Mouse (Mus musculus): ENCODE measurements around the gene Sel1l3. TPM values are rescaled to one million over a fixed set of nuclear protein-coding genes. Genes with fewer than 3 reads are reported as not detected.

The Sel1l3 gene
- polyA plus RNA-seq, 1 experiment from 2014 or later: 11.0 TPM

DNA sequence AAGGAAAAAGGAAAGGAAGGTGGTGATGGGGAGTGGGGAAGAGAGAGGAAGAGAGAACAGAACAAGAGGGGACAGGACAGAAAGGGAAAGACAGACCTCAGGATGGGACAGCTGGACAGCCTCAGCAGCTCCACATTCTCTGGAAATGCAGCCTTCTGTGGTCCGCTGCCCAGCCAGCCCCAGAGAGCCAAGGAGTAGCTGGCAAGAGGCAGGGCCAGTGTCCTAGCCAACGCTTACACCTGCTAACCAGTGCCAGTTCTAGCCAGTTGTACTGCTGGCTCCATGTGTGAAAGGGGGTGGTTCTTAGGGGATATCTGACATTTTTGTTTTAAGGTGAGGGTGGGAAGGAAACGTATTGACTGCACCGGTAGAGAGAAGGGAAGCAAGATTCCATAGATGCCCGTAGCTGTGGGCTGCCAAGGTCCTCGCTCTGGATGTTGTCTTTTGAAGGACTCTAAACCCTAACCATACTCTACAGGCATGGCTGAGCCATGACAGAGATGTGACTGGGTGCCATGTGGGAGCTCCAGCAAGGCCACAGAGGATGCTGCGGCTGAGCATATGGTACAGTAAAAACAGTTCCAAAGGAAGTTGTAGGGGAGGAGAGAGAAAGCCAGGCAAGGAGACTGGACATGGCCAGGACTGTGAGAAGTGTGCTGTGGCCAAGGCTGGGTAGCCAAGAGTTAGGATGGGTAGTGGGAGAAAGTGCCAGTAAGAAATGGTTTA is 64.6 kb downstream of the Sel1l3 start:
- 83% methylated on average over 7 of the region's 7 CpGs for WGBS

GRCm38 (mm10) chr5:53148160-53148923 is 65.4 kb downstream of the Sel1l3 start:
- Histone ChIP-seq H3K27ac (replicated peaks) (no peak overlapping the region), H3K27me3 (no peaks in the 10 kb centered on the region), H3K4me1 (peaks cover 48% of the 10 kb centered on the region), H3K4me2 (replicated peaks) (no peak overlapping the region), H3K9ac (replicated peaks) (no peak overlapping the region), H3K9me3 (no peaks in the 10 kb centered on the region), H3K36me3 (0 out of 2 replicates have a peak, but pooled peaks cover 11% of the 10 kb centered on the region), H3K4me3 (no peak overlapping the region)
- no peak for ATAC-seq (replicated peaks)
- WGBS: 53% methylated on average over 8 of the region's 8 CpGs

More for the DNA sequence above, 64.6 kb downstream of the Sel1l3 start:
- H3K9ac ChIP-seq (replicated peaks): no peak overlapping the region
- H3K27ac ChIP-seq (replicated peaks): no peak overlapping the region
- H3K4me2 ChIP-seq (replicated peaks): no peak overlapping the region
- no peak for ATAC-seq (replicated peaks)
- no peaks in the 10 kb centered on the region for H3K9me3 ChIP-seq
- H3K4me3 ChIP-seq: no peak overlapping the region
- H3K4me1 ChIP-seq: peaks cover 55% of the 10 kb centered on the region
- 0 out of 2 replicates have a peak, but pooled peaks cover 7% of the 10 kb centered on the region for H3K36me3 ChIP-seq
- H3K27me3 ChIP-seq: no peaks in the 10 kb centered on the region

DNA sequence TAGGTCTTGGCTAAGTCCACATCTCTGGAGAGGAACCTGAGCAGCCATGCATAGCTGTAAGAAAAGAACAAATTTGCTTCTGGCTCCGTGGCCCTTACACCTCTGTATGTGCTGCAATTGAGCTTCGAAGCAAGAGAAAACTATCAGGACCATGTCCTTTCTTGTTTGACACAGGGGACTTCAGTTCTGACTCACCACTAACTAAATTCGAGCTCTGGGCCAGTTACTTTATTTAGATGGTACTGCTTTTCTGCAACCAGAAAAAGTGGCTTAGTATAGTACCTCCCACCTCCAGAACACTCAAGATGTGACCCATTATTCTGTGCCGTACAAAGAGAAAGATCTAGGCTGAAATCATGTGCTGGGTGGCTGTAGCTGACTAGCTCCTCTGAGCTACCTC is 66.3 kb downstream of the Sel1l3 start:
- H3K27ac ChIP-seq (replicated peaks): no peak overlapping the region
- H3K4me2 ChIP-seq (replicated peaks): no peak overlapping the region
- H3K9ac ChIP-seq (replicated peaks): no peak overlapping the region
- no peaks in the 10 kb centered on the region for H3K27me3 ChIP-seq
- no peaks in the 10 kb centered on the region for H3K9me3 ChIP-seq
- H3K4me1 ChIP-seq: peaks cover 40% of the 10 kb centered on the region
- ATAC-seq (replicated peaks): no peak
- H3K36me3 ChIP-seq: 0 out of 2 replicates have a peak, but pooled peaks cover 11% of the 10 kb centered on the region
- H3K4me3 ChIP-seq: no peak overlapping the region
- WGBS: 88% methylated on average over 4 of the region's 4 CpGs

DNA sequence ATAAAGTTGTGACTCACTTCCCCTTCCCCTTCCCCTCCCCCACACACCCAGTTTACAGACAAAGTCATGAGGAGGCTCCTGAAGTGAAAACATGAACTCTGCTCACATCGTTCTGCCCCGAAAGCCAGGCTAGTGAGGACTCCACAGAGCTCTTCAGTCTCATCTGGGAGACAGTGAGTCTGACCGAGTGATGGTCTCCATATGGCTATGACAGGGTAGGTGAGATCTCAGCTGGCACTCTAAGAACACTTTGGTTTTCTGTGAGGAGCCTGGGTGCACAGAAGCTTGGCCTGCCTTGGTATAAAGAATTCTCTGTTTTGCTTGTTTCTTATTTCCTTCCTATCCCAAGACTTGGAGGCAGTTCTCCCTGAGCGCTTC is 67.1 kb downstream of the Sel1l3 start:
- Histone ChIP-seq H3K4me1 (peaks cover 33% of the 10 kb centered on the region), H3K36me3 (0 out of 2 replicates have a peak, but pooled peaks cover 11% of the 10 kb centered on the region), H3K9me3 (no peaks in the 10 kb centered on the region), H3K9ac (replicated peaks) (no peak overlapping the region), H3K27me3 (no peaks in the 10 kb centered on the region), H3K4me2 (replicated peaks) (no peak overlapping the region), H3K4me3 (no peak overlapping the region), H3K27ac (replicated peaks) (no peak overlapping the region)
- WGBS: 71% methylated on average over 4 of the region's 4 CpGs
- no peak for ATAC-seq (replicated peaks)

GRCm38 (mm10) chr5:53146049-53146683 is 67.6 kb downstream of the Sel1l3 start:
- Histone ChIP-seq H3K4me3 (no peak overlapping the region), H3K4me2 (replicated peaks) (no peak overlapping the region), H3K27ac (replicated peaks) (no peak overlapping the region; the same call in 1 of the 2 replicates), H3K36me3 (0 out of 2 replicates have a peak, but pooled peaks cover 11% of the 10 kb centered on the region), H3K9ac (replicated peaks) (no peak overlapping the region), H3K27me3 (no peaks in the 10 kb centered on the region), H3K9me3 (no peaks in the 10 kb centered on the region), H3K4me1 (peaks cover 28% of the 10 kb centered on the region)
- WGBS: 17% methylated on average over 10 of the region's 10 CpGs
- ATAC-seq (replicated peaks): no peak

DNA sequence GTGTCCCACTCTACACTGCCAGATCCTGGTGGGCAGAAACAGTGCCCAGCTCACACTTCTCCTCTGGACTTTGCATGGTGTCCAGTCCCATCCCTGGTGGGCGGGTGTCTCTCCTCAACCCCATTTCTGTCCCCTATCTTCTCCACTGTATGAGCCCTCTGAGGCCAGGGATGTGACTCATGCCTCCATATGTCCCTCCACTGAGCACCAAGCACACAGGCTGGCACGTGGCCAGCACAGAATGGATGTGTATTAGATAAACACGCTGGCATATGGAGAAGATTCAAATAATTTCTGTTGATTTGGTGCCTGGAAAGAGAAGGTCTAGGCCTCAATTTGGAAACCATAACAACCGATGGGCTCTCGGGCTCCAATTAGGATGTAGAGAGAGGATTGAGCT is 71.1 kb downstream of the Sel1l3 start:
- Histone ChIP-seq H3K27me3 (no peaks in the 10 kb centered on the region), H3K4me3 (no peak overlapping the region), H3K4me1 (peaks cover 35% of the 10 kb centered on the region), H3K9me3 (no peaks in the 10 kb centered on the region), H3K27ac (replicated peaks) (no peak overlapping the region), H3K9ac (replicated peaks) (no peak overlapping the region), H3K4me2 (replicated peaks) (no peak overlapping the region), H3K36me3 (0 out of 2 replicates have a peak, but pooled peaks cover 11% of the 10 kb centered on the region)
- no peak for ATAC-seq (replicated peaks)
- WGBS: 74% methylated on average over 5 of the region's 5 CpGs

DNA sequence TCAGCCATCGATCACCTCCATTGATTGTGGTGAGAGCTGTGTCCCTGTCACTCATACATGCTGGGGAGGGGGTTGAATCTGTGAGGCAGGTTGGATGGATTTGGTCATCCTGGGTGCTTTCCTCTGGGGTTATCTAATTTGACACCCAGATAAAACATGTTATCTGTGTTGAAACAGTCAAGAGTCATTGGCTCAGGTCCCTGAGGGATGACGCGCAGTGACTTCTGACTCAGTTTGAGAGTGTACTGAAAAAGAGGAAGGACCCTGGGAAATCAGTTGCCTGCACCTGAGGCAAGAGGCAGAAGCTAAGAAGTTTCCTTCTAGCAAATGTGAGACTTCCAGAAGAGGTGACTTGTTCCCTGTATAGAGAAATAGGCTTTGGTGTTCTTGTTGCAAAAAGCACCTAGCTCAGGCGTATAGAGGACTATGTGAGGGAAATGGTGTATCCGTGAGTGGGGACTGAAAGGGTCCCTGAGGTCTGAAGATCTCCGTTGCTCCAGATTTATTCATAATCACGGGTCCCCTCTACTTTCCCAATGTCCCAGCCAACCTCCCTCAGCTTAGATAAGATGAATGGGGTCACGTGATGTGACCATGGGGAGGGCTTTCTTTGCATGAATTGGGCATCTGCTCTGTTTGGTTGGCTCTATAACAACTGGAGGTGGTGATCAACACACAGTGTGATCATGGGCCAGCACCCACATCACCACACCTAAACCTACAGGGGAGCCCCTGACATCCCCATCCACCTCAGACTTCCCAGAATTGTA is 73.4 kb downstream of the Sel1l3 start:
- Histone ChIP-seq H3K4me3 (no peak overlapping the region), H3K4me2 (replicated peaks) (no peak overlapping the region), H3K27ac (replicated peaks) (no peak overlapping the region), H3K9ac (replicated peaks) (no peak overlapping the region), H3K9me3 (no peaks in the 10 kb centered on the region), H3K36me3 (0 out of 2 replicates have a peak, but pooled peaks cover 11% of the 10 kb centered on the region), H3K4me1 (peaks cover 23% of the 10 kb centered on the region), H3K27me3 (no peaks in the 10 kb centered on the region)
- 90% methylated on average over 8 of the region's 8 CpGs for WGBS
- ATAC-seq (replicated peaks): no peak

DNA sequence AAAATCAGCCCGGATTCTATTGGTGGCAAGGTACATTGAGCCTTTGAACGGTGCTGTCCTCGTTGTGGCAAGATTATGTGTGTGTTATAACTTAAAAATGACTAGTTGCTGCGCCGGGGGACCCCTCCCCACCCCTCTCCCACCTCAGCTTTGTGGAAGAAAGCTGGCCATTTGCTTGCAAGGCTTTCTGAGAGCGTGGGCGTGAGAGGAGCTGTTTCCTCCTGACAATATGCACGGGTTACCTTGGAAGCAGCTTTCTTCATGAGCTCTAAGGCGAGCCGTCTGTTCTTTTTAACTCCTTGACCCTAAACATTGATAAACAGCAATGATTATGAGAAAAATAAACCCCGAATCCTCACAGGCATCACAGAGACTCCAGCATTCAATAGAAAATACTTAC is 74.2 kb downstream of the Sel1l3 start:
- ATAC-seq (replicated peaks): peak; percentile 27
- Histone ChIP-seq H3K9me3 (no peaks in the 10 kb centered on the region), H3K36me3 (0 out of 2 replicates have a peak, but pooled peaks cover 6% of the 10 kb centered on the region), H3K9ac (replicated peaks) (0 out of 2 replicates have a peak overlapping the region, but pooled peaks have one; percentile 1), H3K4me2 (replicated peaks) (no peak overlapping the region), H3K4me1 (peaks cover 23% of the 10 kb centered on the region), H3K4me3 (no peak overlapping the region), H3K27me3 (no peaks in the 10 kb centered on the region), H3K27ac (replicated peaks) (peak overlapping the region; percentile 51)
- 4% methylated on average over 11 of the region's 11 CpGs for WGBS

- Histone ChIP-seq H3K4me3 (no peak overlapping the region), H3K36me3 (peaks cover 4% of the 10 kb centered on the region; the same call in 1 of the 2 replicates), H3K27ac (replicated peaks) (peak overlapping the region; percentile 51), H3K27me3 (no peaks in the 10 kb centered on the region), H3K9me3 (no peaks in the 10 kb centered on the region), H3K4me1 (peaks cover 23% of the 10 kb centered on the region), H3K4me2 (replicated peaks) (no peak overlapping the region), H3K9ac (replicated peaks) (no peak overlapping the region)
- 2% methylated on average over 4 of the region's 4 CpGs for WGBS
- peak; percentile 38 for ATAC-seq (replicated peaks)
Observed at GRCm38 (mm10) chr5:53139140-53139539, 74.6 kb downstream of the Sel1l3 start.

DNA sequence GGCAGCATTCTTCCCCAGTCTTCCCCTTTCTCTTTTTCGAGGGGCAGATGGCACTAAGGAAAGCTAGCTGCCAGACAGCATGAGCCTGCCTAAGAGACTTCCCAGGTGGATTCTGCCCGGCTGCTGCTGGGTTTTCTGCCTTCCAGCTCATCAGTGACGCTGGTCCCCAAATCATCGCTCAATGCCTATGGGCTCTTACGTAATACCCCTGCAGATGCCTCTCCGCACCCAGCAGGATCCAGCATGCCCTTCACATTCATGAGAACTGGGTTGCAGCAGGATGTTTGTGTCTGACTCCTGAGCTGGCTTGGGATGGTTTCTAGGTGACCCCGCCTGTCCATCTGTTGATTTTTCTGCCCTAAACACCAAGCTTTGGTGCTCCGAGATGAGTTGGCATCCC is 75.7 kb downstream of the Sel1l3 start:
- H3K9ac ChIP-seq (replicated peaks): no peak overlapping the region
- peak overlapping the region; percentile 51 for H3K27ac ChIP-seq (replicated peaks)
- WGBS: 71% methylated on average over 8 of the region's 8 CpGs
- H3K4me2 ChIP-seq (replicated peaks): no peak overlapping the region
- no peak overlapping the region for H3K4me3 ChIP-seq
- no peak; the same call in 1 of the 2 replicates for ATAC-seq (replicated peaks)
- no peaks in the 10 kb centered on the region for H3K9me3 ChIP-seq
- peaks cover 3% of the 10 kb centered on the region; the same call in 1 of the 2 replicates for H3K36me3 ChIP-seq
- no peaks in the 10 kb centered on the region for H3K27me3 ChIP-seq
- H3K4me1 ChIP-seq: peaks cover 23% of the 10 kb centered on the region

- H3K27ac ChIP-seq (replicated peaks): no peak overlapping the region
- H3K4me1 ChIP-seq: peaks cover 23% of the 10 kb centered on the region
- 71% methylated on average over 8 of the region's 8 CpGs for WGBS
Observed at GRCm38 (mm10) chr5:53135984-53136383, 77.7 kb downstream of the Sel1l3 start.

More at GRCm38 (mm10) chr5:53135984-53136383, 77.7 kb downstream of the Sel1l3 start:
- Histone ChIP-seq H3K9me3 (no peaks in the 10 kb centered on the region), H3K4me3 (no peak overlapping the region), H3K36me3 (peaks cover 11% of the 10 kb centered on the region; the same call in 1 of the 2 replicates), H3K9ac (replicated peaks) (no peak overlapping the region), H3K4me2 (replicated peaks) (no peak overlapping the region), H3K27me3 (no peaks in the 10 kb centered on the region)
- ATAC-seq (replicated peaks): no peak
